Mouse (Mus musculus) stomach, postnatal 0 days (tissue): Measurements from ENCODE around the gene Sh3bp2.

Experiments
- CTCF ChIP-seq: IDR thresholded peaks from 2 replicates; pipeline ENCODE4 v1.5.1; 2016; ENCODE audit warnings: antibody characterized with exemption, low read depth, mild to moderate bottlenecking, moderate library complexity
- EP300 ChIP-seq: optimal IDR thresholded peaks from 2 replicates; pipeline ENCODE3; 2016; ENCODE audit warnings: antibody characterized with exemption

- TF ChIP-seq CTCF, result peak; percentile 45
- no peak for TF ChIP-seq EP300
Observed at GRCm38 (mm10) chr5:34530687-34531086, 5.0 kb downstream of the Sh3bp2 start.
